Mouse (Mus musculus): Measurements from ENCODE around the gene Tars2. TPM values are rescaled to one million over a fixed set of nuclear protein-coding genes. Genes with fewer than 3 reads are reported as not detected.
"Not testable (repeated sequence)": the region's sequence is repeated elsewhere in the genome, so short reads cannot be mapped to it uniquely, and the experiment has no call there.

Gene Tars2
- polyA plus RNA-seq, 1 experiment from 2014 or later: 39.2 TPM

DNA sequence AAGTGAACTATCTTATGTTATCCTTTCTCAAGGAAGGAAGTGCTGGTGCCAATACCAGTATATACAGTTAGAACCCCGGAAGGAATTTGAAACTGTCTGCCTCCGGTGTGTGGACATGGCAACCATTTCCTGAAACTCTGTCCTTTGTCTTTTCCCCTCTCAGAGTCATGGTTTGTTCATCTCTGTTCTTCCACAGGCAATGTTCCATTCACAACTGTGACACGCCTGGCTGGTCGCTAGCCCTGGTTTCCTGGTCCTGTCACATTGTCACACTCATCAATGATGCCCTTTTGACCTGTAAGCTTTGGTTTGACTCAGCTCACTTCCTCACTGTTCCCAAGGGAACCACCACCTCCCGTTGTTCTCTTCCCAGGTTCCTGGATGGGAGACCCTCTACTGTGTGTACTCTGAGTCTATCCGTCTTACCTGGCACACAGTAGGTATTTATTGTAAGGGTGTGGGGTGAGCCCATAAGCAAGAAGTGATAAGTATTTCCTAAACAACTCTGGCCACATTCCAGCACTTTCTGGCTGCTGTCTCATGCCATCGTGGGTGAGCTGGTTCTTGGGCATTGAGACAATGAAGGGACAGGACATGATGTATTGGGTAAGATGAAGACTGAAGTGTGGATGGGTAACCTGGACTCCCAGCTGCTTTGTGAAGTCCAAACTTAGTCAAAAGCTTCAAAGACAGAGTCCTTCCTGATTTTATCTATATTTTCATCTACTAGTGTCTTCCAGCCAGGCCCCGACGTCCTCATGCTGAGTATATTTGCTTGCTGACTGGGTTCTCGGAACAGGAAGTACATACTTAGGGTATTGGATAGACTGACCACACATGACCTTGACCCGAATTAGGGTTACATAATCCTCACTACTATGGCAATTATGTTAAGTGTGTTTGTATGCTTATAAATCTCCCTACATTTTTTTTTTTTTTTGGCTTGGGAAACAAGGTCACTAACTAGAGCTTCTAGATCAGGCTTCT lies 65.9 kb downstream of the Tars2 start:
- Histone ChIP-seq H3K36me3 (peaks cover 7% of the 10 kb centered on the region; the same call in 1 of the 2 replicates), H3K4me2 (no peak overlapping the region), H3K4me3 (no peak overlapping the region), H3K27me3 (no peaks in the 10 kb centered on the region), H3K4me1 (replicated peaks) (peaks cover 19% of the 10 kb centered on the region), H3K27ac (replicated peaks) (no peak overlapping the region), H3K9me3 (no peaks in the 10 kb centered on the region), H3K9ac (no peak overlapping the region)
- ATAC-seq (ENCODE audit: low read depth): no peak
- 75% methylated on average over 11 of the region's 11 CpGs for WGBS

DNA sequence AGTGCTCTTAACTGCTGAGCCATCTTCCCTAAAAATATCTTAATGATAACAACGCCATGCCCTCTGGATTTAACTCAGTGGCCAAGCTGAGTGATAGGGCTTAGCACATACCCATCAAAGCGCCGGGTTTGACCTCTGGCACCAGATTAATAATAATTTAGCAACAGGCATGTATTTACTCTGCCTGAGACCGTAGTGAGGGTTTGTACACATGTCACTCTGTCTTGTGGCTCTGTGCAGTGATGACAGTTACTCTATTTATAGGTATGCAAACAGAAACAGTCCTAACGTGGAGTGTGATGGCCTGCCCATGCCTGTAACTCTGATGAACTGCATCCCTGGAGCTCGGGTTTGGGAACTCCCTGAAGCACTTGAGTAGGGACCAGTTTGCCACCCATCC lies 67.3 kb downstream of the Tars2 start:
- H3K27me3 ChIP-seq: no peaks in the 10 kb centered on the region
- H3K4me1 ChIP-seq (replicated peaks): peaks cover 29% of the 10 kb centered on the region
- H3K36me3 ChIP-seq: peaks cover 7% of the 10 kb centered on the region; the same call in 1 of the 2 replicates
- no peak overlapping the region for H3K27ac ChIP-seq (replicated peaks)
- no peaks in the 10 kb centered on the region for H3K9me3 ChIP-seq
- no peak for ATAC-seq (ENCODE audit: low read depth)
- H3K9ac ChIP-seq: no peak overlapping the region
- WGBS: 86% methylated on average over 6 of the region's 6 CpGs
- H3K4me3 ChIP-seq: no peak overlapping the region
- no peak overlapping the region for H3K4me2 ChIP-seq

DNA sequence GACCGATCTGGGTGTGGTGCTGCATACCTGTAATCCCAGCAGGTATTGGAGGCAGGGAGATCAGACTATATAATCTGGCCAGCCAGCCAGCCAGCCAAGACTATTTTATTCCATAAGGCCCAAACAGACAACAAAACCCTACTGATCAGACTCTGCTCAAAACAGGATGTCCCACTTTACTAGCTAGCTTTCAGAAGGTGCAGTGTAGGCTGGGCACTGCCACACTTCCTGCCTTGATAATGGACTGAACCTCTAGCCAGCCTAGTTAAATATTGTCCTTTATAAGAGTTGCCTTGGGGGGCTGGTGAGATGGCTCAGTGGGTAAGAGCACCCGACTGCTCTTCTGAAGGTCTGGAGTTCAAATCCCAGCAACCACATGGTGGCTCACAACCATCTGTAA lies 69.5 kb downstream of the Tars2 start:
- not testable (repeated sequence) for H3K9me3 ChIP-seq; ATAC-seq (ENCODE audit: low read depth); H3K36me3 ChIP-seq; H3K27me3 ChIP-seq; H3K4me3 ChIP-seq; H3K4me2 ChIP-seq; H3K27ac ChIP-seq (replicated peaks); H3K9ac ChIP-seq
- 95% methylated on average over 2 of the region's 2 CpGs for WGBS
- H3K4me1 ChIP-seq (replicated peaks): peaks cover 34% of the 10 kb centered on the region

Small RNA genes lying within 50 kb of the gene (microRNA-seq; reads per million reads assigned to microRNA genes)
- not detected for gene Mir7014

Other genes starting within 250 kb of the Tars2 start
- 17.7 and 18.9 TPM in 2 replicates for gene Ctss, start 233.4 kb downstream of the Tars2 start, polyA plus RNA-seq (2015; fragmentation: Nextera tagmentation; extraction: Ambion mirVana)
- not detected in 2 replicates for gene Hormad1, start 200.5 kb downstream of the Tars2 start, polyA plus RNA-seq (2015; fragmentation: Nextera tagmentation; extraction: Ambion mirVana)
- gene Golph3l, start 171.3 kb downstream of the Tars2 start, polyA plus RNA-seq (2015; fragmentation: Nextera tagmentation; extraction: Ambion mirVana): 33.6 and 34.3 TPM in 2 replicates
- gene Ensa, start 135.2 kb downstream of the Tars2 start, polyA plus RNA-seq (2015; fragmentation: Nextera tagmentation; extraction: Ambion mirVana): 96.1 and 104 TPM in 2 replicates
- 57.1 and 58.8 TPM in 2 replicates for gene Mcl1, start 101.4 kb downstream of the Tars2 start, polyA plus RNA-seq (2015; fragmentation: Nextera tagmentation; extraction: Ambion mirVana)
- gene Adamtsl4, start 72.3 kb downstream of the Tars2 start, polyA plus RNA-seq (2015; fragmentation: Nextera tagmentation; extraction: Ambion mirVana): 0.71 and 1.4 TPM in 2 replicates
- gene Ecm1, start 20.6 kb downstream of the Tars2 start, polyA plus RNA-seq (2015; fragmentation: Nextera tagmentation; extraction: Ambion mirVana): 13.1 and 16.6 TPM in 2 replicates
- gene Rprd2, start 58.7 kb upstream of the Tars2 start, polyA plus RNA-seq (2015; fragmentation: Nextera tagmentation; extraction: Ambion mirVana): 22.6 and 26.5 TPM in 2 replicates
- 36.1 and 40.0 TPM in 2 replicates for gene Prpf3, start 95.7 kb upstream of the Tars2 start, polyA plus RNA-seq (2015; fragmentation: Nextera tagmentation; extraction: Ambion mirVana)
- 327 and 348 TPM in 2 replicates for gene Mrps21, start 111.3 kb upstream of the Tars2 start, polyA plus RNA-seq (2015; fragmentation: Nextera tagmentation; extraction: Ambion mirVana)
- gene Ciart, start 122.0 kb upstream of the Tars2 start, polyA plus RNA-seq (2015; fragmentation: Nextera tagmentation; extraction: Ambion mirVana): 3.9 and 5.1 TPM in 2 replicates
- gene BC028528, start 131.8 kb upstream of the Tars2 start, polyA plus RNA-seq (2015; fragmentation: Nextera tagmentation; extraction: Ambion mirVana): 21.9 and 24.1 TPM in 2 replicates
- gene Aph1a, start 133.8 kb upstream of the Tars2 start, polyA plus RNA-seq (2015; fragmentation: Nextera tagmentation; extraction: Ambion mirVana): 27.3 and 33.3 TPM in 2 replicates
- 1.4 and 2.7 TPM in 2 replicates for gene Car14, start 144.5 kb upstream of the Tars2 start, polyA plus RNA-seq (2015; fragmentation: Nextera tagmentation; extraction: Ambion mirVana)
- gene Anp32e, start 169.0 kb upstream of the Tars2 start, polyA plus RNA-seq (2015; fragmentation: Nextera tagmentation; extraction: Ambion mirVana): 150 and 161 TPM in 2 replicates
- gene Plekho1, start 235.8 kb upstream of the Tars2 start, polyA plus RNA-seq (2015; fragmentation: Nextera tagmentation; extraction: Ambion mirVana): 65.9 and 74.1 TPM in 2 replicates